Mouse (Mus musculus): Measurements from ENCODE around the gene Madd.
A peak's percentile ranks its signal among the peaks of the same experiment; 100 is the strongest.
"Not testable (repeated sequence)": the region's sequence is repeated elsewhere in the genome, so short reads cannot be mapped to it uniquely, and the experiment has no call there.

Madd gene

GRCm38 (mm10) chr2:91130126-91130525 is 53.5 kb downstream of the Madd start:
- DNase-seq (ENCODE audit: extremely low read depth, insufficient read length, low spot score), result no peak

- no peak for DNase-seq (ENCODE audit: extremely low read depth, insufficient read length, low spot score)
Measured at GRCm38 (mm10) chr2:91128761-91129160, 54.9 kb downstream of the Madd start.

GRCm38 (mm10) chr2:91125101-91125500 is 58.5 kb downstream of the Madd start:
- DNase-seq (ENCODE audit: extremely low read depth, insufficient read length, low spot score), result no peak

- DNase-seq (ENCODE audit: extremely low read depth, insufficient read length, low spot score), result no peak
Measured at GRCm38 (mm10) chr2:91123521-91123920, 60.1 kb downstream of the Madd start.

GRCm38 (mm10) chr2:91121497-91121896 is 62.1 kb downstream of the Madd start:
- DNase-seq (ENCODE audit: extremely low read depth, insufficient read length, low spot score), result no peak

GRCm38 (mm10) chr2:91121011-91121410 is 62.6 kb downstream of the Madd start:
- no peak for DNase-seq (ENCODE audit: extremely low read depth, insufficient read length, low spot score)

- no peak for DNase-seq (ENCODE audit: extremely low read depth, insufficient read length, low spot score)
Measured at GRCm38 (mm10) chr2:91120261-91120671, 63.4 kb downstream of the Madd start.

GRCm38 (mm10) chr2:91119551-91119950 is 64.1 kb downstream of the Madd start:
- DNase-seq (ENCODE audit: extremely low read depth, insufficient read length, low spot score), result no peak

- no peak for DNase-seq (ENCODE audit: extremely low read depth, insufficient read length, low spot score)
Measured at GRCm38 (mm10) chr2:91119061-91119460, 64.6 kb downstream of the Madd start.

GRCm38 (mm10) chr2:91118647-91119046 is 65.0 kb downstream of the Madd start:
- DNase-seq (ENCODE audit: extremely low read depth, insufficient read length, low spot score), result no peak

GRCm38 (mm10) chr2:91117585-91118275 is 65.9 kb downstream of the Madd start, which contains the start of gene Mybpc3:
Mybpc3 (plus strand) TSS chr2:91118144.
- DNase-seq (ENCODE audit: extremely low read depth, insufficient read length, low spot score), result no peak

GRCm38 (mm10) chr2:91116842-91117241 is 66.8 kb downstream of the Madd start:
- DNase-seq (ENCODE audit: extremely low read depth, insufficient read length, low spot score), result no peak

- DNase-seq (ENCODE audit: extremely low read depth, insufficient read length, low spot score), result no peak
Measured at GRCm38 (mm10) chr2:91115578-91115970, 68.1 kb downstream of the Madd start.

GRCm38 (mm10) chr2:91114781-91115577 is 68.7 kb downstream of the Madd start:
- DNase-seq (ENCODE audit: extremely low read depth, insufficient read length, low spot score), result peak; percentile 86

- no peak for DNase-seq (ENCODE audit: extremely low read depth, insufficient read length, low spot score)
Measured at GRCm38 (mm10) chr2:91113852-91114251, 69.8 kb downstream of the Madd start.

GRCm38 (mm10) chr2:91113334-91113733 is 70.3 kb downstream of the Madd start:
- no peak for DNase-seq (ENCODE audit: extremely low read depth, insufficient read length, low spot score)

GRCm38 (mm10) chr2:91112491-91112890 is 71.1 kb downstream of the Madd start:
- peak; percentile 64 for DNase-seq (ENCODE audit: extremely low read depth, insufficient read length, low spot score)

GRCm38 (mm10) chr2:91111832-91112231 is 71.8 kb downstream of the Madd start:
- DNase-seq (ENCODE audit: extremely low read depth, insufficient read length, low spot score), result not testable (repeated sequence)

GRCm38 (mm10) chr2:91110429-91110828 is 73.2 kb downstream of the Madd start:
- no peak for DNase-seq (ENCODE audit: extremely low read depth, insufficient read length, low spot score)

- no peak for DNase-seq (ENCODE audit: extremely low read depth, insufficient read length, low spot score)
Measured at GRCm38 (mm10) chr2:91109807-91110385, 73.7 kb downstream of the Madd start.

- DNase-seq (ENCODE audit: extremely low read depth, insufficient read length, low spot score), result no peak
Measured at GRCm38 (mm10) chr2:91109241-91109640, 74.4 kb downstream of the Madd start.

- no peak for DNase-seq (ENCODE audit: extremely low read depth, insufficient read length, low spot score)
Measured at GRCm38 (mm10) chr2:91108156-91108555, 75.5 kb downstream of the Madd start.
